Mouse (Mus musculus) embryonic facial prominence, embryonic 13.5 days (tissue): ENCODE measurements around the gene Etl4. TPM values are rescaled to one million over a fixed set of nuclear protein-coding genes. Genes with fewer than 3 reads are reported as not detected.
"Not testable (repeated sequence)": the region's sequence is repeated elsewhere in the genome, so short reads cannot be mapped to it uniquely, and the experiment has no call there.

Experiments
- ATAC-seq: fragments of 200-750 bp; cut with Nextera tagmentation; 2 replicates; pipeline ENCODE4 v1.8.0; 2017; ENCODE audit warnings: low read depth; ENCODE audit not compliant: insufficient number of reproducible peaks, insufficient read depth, low FRiP score, low TSS enrichment
- H3K27ac ChIP-seq: fragments of 300-500 bp; sonication (generic); 2 replicates; pipeline ENCODE4 v1.5.1; 2015; ENCODE audit warnings: moderate library complexity, mild to moderate bottlenecking, inconsistent platforms
- H3K27me3 ChIP-seq: fragments of 300-500 bp; sonication (generic); 2 replicates; pipeline ENCODE4 v1.6.1; 2015; ENCODE audit warnings: mild to moderate bottlenecking, inconsistent platforms
- H3K36me3 ChIP-seq: fragments of 300-500 bp; sonication (generic); 2 replicates; pipeline ENCODE4 v1.6.1; 2015; ENCODE audit warnings: mild to moderate bottlenecking, inconsistent platforms
- H3K4me1 ChIP-seq: fragments of 300-500 bp; sonication (generic); 2 replicates; pipeline ENCODE4 v1.6.1; 2015; ENCODE audit warnings: inconsistent platforms
- H3K4me2 ChIP-seq: fragments of 300-500 bp; sonication (generic); 2 replicates; pipeline ENCODE4 v1.6.1; 2015; ENCODE audit warnings: moderate library complexity, mild to moderate bottlenecking, inconsistent platforms
- H3K4me3 ChIP-seq: fragments of 300-500 bp; sonication (generic); 2 replicates; pipeline ENCODE4 v1.5.1; 2015; ENCODE audit warnings: mild to moderate bottlenecking, inconsistent platforms
- H3K9ac ChIP-seq: fragments of 300-500 bp; sonication (generic); 2 replicates; pipeline ENCODE4 v1.6.1; 2015; ENCODE audit warnings: mild to moderate bottlenecking, inconsistent platforms
- H3K9me3 ChIP-seq: fragments of 300-500 bp; sonication (generic); 2 replicates; pipeline ENCODE4 v1.6.1; 2016; ENCODE audit warnings: inconsistent platforms
- WGBS: fragments of 180-500 bp; shearing (Covaris S2); methylation state at CpG from one replicate; pipeline ENCODE4 v1.1.7; 2015; ENCODE audit warnings: mixed read lengths; 5-methylcytosine and 5-hydroxymethylcytosine counted together
- polyA plus RNA-seq: library from polyadenylated mRNA; unstranded; fragments of >200 nt; fragmentation: Nextera tagmentation; extraction: Ambion mirVana; gene quantifications from 2 replicates; pipeline ENCODE4 v1.2.1, GENCODE M21; 2015

Etl4 gene
- polyA plus RNA-seq, 1 experiment from 2014 or later = 33.3 TPM

- Histone ChIP-seq H3K9ac (no peak overlapping the region), H3K27ac (no peak overlapping the region), H3K4me2 (no peak overlapping the region), H3K9me3 (no peaks in the 10 kb centered on the region), H3K36me3 (no peaks in the 10 kb centered on the region), H3K4me1 (no peaks in the 10 kb centered on the region), H3K4me3 (no peak overlapping the region), H3K27me3 (no peaks in the 10 kb centered on the region)
- ATAC-seq = no peak
- 86% methylated on average over 4 of the region's 4 CpGs for WGBS
Measured at GRCm38 (mm10) chr2:20168156-20168555, 258.6 kb downstream of the Etl4 start.

GRCm38 (mm10) chr2:20176456-20177184 lies 267.0 kb downstream of the Etl4 start:
- H3K4me1 ChIP-seq, H3K27ac ChIP-seq, H3K36me3 ChIP-seq, H3K4me3 ChIP-seq, H3K9ac ChIP-seq, H3K27me3 ChIP-seq, ATAC-seq, H3K9me3 ChIP-seq, H3K4me2 ChIP-seq: not testable (repeated sequence)
- WGBS = 75% methylated on average over 6 of the region's 6 CpGs

- not testable (repeated sequence) for H3K27ac ChIP-seq, H3K4me1 ChIP-seq, H3K27me3 ChIP-seq, ATAC-seq, H3K4me2 ChIP-seq, H3K4me3 ChIP-seq, H3K9ac ChIP-seq, H3K9me3 ChIP-seq, H3K36me3 ChIP-seq
- WGBS = 92% methylated on average over 3 of the region's 3 CpGs
Measured at GRCm38 (mm10) chr2:20177236-20177635, 267.7 kb downstream of the Etl4 start.

GRCm38 (mm10) chr2:20180561-20180960 lies 271.0 kb downstream of the Etl4 start:
- not testable (repeated sequence) for H3K9me3 ChIP-seq, H3K4me3 ChIP-seq, H3K9ac ChIP-seq, ATAC-seq, H3K4me2 ChIP-seq, H3K27ac ChIP-seq, H3K27me3 ChIP-seq, H3K4me1 ChIP-seq, H3K36me3 ChIP-seq
- 86% methylated on average over 5 of the region's 5 CpGs for WGBS

- not testable (repeated sequence) for H3K9me3 ChIP-seq, H3K4me2 ChIP-seq, ATAC-seq, H3K9ac ChIP-seq, H3K4me3 ChIP-seq, H3K4me1 ChIP-seq, H3K36me3 ChIP-seq, H3K27me3 ChIP-seq, H3K27ac ChIP-seq
- WGBS = 87% methylated on average over 7 of the region's 7 CpGs
Measured at GRCm38 (mm10) chr2:20187223-20187622, 277.6 kb downstream of the Etl4 start.

GRCm38 (mm10) chr2:20203011-20203410 lies 293.4 kb downstream of the Etl4 start:
- Histone ChIP-seq H3K4me1 (no peaks in the 10 kb centered on the region), H3K4me2 (no peak overlapping the region), H3K27ac (no peak overlapping the region), H3K9ac (no peak overlapping the region), H3K36me3 (no peaks in the 10 kb centered on the region), H3K4me3 (no peak overlapping the region), H3K9me3 (no peaks in the 10 kb centered on the region), H3K27me3 (no peaks in the 10 kb centered on the region)
- WGBS = 86% methylated on average over 7 of the region's 7 CpGs
- no peak for ATAC-seq

- no peak for ATAC-seq
- no peak overlapping the region for H3K4me2 ChIP-seq
- 82% methylated on average over 1 of the region's 1 CpGs for WGBS
- H3K4me3 ChIP-seq = no peak overlapping the region
- H3K27me3 ChIP-seq = no peaks in the 10 kb centered on the region
- H3K27ac ChIP-seq = no peak overlapping the region
- H3K36me3 ChIP-seq = no peaks in the 10 kb centered on the region
- no peaks in the 10 kb centered on the region for H3K4me1 ChIP-seq
- no peak overlapping the region for H3K9ac ChIP-seq
- H3K9me3 ChIP-seq = no peaks in the 10 kb centered on the region
Measured at GRCm38 (mm10) chr2:20206647-20207046, 297.1 kb downstream of the Etl4 start.

- Histone ChIP-seq H3K9ac (no peak overlapping the region), H3K4me1 (no peaks in the 10 kb centered on the region), H3K27me3 (no peaks in the 10 kb centered on the region), H3K9me3 (no peaks in the 10 kb centered on the region), H3K4me3 (no peak overlapping the region), H3K36me3 (no peaks in the 10 kb centered on the region), H3K4me2 (no peak overlapping the region), H3K27ac (no peak overlapping the region)
- no peak for ATAC-seq
- 76% methylated on average over 3 of the region's 3 CpGs for WGBS
Measured at GRCm38 (mm10) chr2:20208683-20209194, 299.2 kb downstream of the Etl4 start.

- Histone ChIP-seq H3K27me3 (no peaks in the 10 kb centered on the region), H3K4me1 (no peaks in the 10 kb centered on the region), H3K27ac (no peak overlapping the region), H3K4me3 (no peak overlapping the region), H3K36me3 (no peaks in the 10 kb centered on the region), H3K9ac (no peak overlapping the region), H3K9me3 (no peaks in the 10 kb centered on the region), H3K4me2 (no peak overlapping the region)
- 61% methylated on average over 4 of the region's 4 CpGs for WGBS
- ATAC-seq = no peak
Measured at GRCm38 (mm10) chr2:20209359-20209758, 299.8 kb downstream of the Etl4 start.

- 84% methylated on average over 2 of the region's 2 CpGs for WGBS
- Histone ChIP-seq H3K9ac (no peak overlapping the region), H3K4me2 (no peak overlapping the region), H3K4me3 (no peak overlapping the region), H3K27ac (no peak overlapping the region), H3K9me3 (no peaks in the 10 kb centered on the region), H3K36me3 (no peaks in the 10 kb centered on the region), H3K4me1 (no peaks in the 10 kb centered on the region), H3K27me3 (no peaks in the 10 kb centered on the region)
- ATAC-seq = no peak
Measured at GRCm38 (mm10) chr2:20216275-20216674, 306.7 kb downstream of the Etl4 start.

GRCm38 (mm10) chr2:20216686-20217437 lies 307.3 kb downstream of the Etl4 start:
- 88% methylated on average over 5 of the region's 5 CpGs for WGBS
- Histone ChIP-seq H3K4me2 (no peak overlapping the region), H3K27me3 (no peaks in the 10 kb centered on the region), H3K9ac (no peak overlapping the region), H3K4me1 (no peaks in the 10 kb centered on the region), H3K4me3 (no peak overlapping the region), H3K36me3 (no peaks in the 10 kb centered on the region), H3K27ac (no peak overlapping the region), H3K9me3 (no peaks in the 10 kb centered on the region)
- ATAC-seq = no peak

GRCm38 (mm10) chr2:20231371-20231770 lies 321.8 kb downstream of the Etl4 start:
- H3K36me3 ChIP-seq = no peaks in the 10 kb centered on the region
- no peak overlapping the region for H3K4me2 ChIP-seq
- no peaks in the 10 kb centered on the region for H3K4me1 ChIP-seq
- no peak overlapping the region for H3K9ac ChIP-seq
- H3K27me3 ChIP-seq = no peaks in the 10 kb centered on the region
- no peak overlapping the region for H3K27ac ChIP-seq
- H3K9me3 ChIP-seq = no peaks in the 10 kb centered on the region
- WGBS = 14% methylated on average over 4 of the region's 4 CpGs
- no peak overlapping the region for H3K4me3 ChIP-seq
- no peak for ATAC-seq
